Mouse (Mus musculus) kidney, adult 9 months (tissue): ENCODE data around the gene Filip1l.

ENCODE experiments used
- DNase-seq: peaks from one replicate; pipeline ENCODE4 v3.0.0; 2022

The Filip1l gene

DNA sequence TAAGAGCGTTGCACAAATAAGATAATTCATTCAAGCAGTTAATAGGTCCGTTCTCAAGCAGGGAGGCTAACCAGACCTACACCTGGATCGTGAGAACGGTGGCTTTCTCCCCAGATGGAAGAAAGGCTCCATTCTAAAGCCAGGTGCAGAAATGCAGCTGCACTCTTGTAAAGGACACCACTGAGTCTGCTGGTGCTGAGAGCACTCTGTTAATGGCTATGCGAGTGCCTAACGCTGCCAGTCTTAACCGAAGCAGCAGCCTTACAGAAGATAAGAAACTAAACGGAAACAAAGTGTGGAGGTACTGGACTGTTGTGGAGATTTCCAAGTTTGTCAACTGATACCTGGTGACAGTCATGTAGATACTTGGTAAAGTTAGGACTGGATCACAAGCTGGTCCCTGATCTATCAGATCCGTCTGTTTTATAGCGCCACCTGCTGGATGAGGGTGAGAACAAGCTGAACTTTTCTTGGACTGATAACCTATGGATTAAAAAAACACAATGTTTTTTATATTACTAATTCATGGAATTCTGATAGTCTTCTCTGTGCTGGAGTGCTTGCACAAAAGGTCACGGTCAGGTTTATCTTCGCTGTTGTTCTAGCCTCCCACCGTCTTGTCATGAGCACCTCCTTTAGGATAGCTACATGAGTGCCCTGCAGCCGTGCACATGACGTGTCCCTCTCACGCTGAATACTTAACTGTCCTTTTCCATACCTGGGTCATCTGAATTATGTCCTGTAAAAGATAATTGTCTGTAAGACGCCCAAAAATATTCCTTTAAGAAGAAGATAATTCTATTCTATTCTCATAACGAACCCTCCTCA, 45.7 kb downstream of the Filip1l start:
- DNase-seq: peak; percentile 78

DNA sequence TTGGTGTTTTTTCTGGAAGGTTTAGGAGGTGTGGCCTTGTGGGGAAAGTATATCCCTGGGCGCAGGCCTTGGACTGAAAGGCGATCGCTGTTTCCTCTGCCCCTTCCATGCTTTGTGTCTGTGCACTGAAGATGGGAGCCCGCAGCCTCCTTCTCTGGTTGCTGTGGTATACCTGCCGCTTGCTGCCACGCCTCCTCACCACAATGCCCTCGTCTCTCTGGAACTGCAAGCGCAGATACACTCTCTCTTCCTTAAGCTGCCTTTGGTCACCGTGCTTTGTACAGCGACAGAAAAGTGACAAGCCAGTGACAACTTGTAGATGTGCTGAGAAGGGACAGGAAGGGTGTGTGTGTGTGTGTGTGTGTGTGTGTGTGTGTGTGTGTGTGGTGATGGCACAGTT, 46.7 kb downstream of the Filip1l start:
- no peak for DNase-seq

DNA sequence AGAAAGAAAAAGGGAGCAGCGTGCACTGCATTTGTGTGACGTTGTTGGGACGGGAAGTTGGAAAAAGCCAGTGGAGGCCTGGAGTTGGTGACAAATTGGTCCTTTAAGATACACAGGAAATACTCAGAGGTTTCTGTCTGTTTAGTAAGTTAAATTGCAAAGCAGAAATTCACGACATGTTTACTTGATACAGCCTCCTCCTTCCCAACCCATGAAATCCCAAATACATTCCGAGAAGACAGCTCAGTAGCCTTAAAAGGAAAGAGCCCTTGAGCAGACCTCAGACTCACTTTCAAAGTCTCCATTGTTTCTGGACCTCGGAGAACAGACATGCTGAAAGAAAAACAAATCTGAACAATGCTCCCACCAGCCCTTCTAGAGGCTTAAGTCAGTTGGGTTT, 48.8 kb downstream of the Filip1l start:
- DNase-seq: no peak

DNA sequence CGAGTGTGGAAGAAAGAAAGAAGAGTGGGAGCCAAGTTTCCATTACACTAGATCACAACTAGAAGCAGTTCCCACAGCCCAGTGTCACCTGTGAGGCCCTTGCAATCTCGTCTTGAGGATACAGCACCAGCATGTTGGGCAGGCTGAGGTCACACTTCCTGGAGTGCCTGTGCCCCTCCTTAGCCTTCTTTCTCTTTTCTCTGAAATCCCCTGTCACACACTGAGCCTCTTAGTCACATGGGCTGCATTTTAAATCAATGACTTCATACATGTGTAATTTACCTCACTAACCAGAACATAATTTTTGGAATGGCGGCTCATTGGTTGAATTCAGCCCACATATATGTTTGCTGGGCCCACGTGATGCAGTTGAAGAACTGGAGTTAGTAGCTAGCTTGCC, 50.0 kb downstream of the Filip1l start:
- no peak for DNase-seq

DNA sequence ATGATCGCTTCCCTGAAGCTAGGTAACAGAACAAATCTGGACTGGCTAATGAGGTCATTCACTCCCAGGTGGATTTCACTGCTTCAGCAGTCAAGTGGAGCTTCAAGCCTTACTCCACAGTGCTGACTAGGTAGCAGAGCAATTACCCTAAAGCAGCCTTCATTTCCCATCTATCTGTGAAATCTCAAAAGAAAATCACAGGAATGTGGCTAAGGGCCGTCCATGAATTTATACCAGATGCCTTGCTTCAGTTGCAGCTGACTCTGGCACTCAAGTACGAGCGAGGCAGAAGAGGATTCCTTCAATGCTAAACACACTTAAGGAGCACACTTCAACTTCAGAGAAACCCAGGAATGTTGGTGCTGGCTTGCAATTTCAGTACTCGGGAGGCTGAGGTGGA, 50.9 kb downstream of the Filip1l start:
- DNase-seq: no peak

DNA sequence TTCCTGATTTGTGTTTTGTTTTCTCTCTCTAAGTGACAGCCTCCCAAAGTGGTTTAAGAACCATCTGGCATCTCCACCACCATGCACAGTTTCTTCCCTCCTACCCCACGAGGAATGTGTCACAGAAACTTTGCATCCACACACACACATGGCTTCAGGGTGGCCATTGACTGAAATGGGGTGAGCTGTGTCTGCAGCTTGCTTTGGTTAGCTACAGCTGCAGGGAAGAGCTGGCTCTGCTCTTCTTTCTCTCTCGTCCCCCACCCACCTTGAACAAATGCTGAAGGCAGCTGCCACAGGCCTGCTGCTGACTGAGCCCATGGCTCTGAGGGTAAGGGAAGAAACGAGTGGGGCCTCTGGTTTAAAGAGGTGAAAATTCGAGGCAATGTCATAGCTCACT, 59.9 kb downstream of the Filip1l start:
- no peak for DNase-seq

DNA sequence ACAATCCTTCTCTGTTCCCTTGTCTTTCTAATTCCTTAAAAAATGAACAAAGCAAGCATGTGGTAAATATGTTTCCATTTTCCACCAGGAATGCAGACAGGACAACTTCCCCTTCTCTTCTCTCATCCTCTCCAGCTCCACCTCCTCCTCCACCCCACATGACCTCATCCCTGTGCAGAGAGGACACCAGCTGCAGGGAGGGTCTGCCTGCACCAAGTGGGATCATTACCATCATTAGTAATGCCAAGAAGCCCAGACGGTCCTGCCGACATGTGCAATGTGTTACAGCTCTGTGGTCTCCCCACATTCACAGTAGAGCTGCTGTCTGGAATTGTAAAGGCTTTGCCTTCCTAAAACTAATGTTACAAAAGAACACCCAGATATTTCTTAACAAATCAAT, 63.2 kb downstream of the Filip1l start:
- DNase-seq: no peak

- no peak for DNase-seq
Observed at GRCm38 (mm10) chr16:57417017-57417416, 64.1 kb downstream of the Filip1l start.

DNA sequence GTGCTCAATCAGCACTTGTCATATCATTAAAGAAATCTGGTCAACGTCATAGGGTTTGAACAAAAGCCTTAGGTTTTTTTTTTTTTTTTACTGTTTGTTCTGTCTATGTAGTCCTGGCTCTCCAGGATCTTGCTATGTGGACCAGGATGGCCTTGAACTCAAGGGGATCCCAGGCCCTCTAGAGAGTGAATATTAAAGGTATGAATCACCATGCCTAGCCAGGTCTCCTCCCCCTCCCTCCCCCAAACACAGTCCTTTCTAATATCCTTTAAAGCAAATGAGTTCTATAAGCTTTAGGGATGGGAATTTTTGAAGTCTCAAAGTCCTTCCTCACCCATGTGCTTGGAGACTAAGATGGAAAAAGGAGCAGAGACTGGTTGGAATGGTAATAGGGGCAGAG, 65.1 kb downstream of the Filip1l start:
- no peak for DNase-seq

GRCm38 (mm10) chr16:57419332-57419731, 66.4 kb downstream of the Filip1l start:
- no peak for DNase-seq

GRCm38 (mm10) chr16:57419881-57420280, 67.0 kb downstream of the Filip1l start:
- DNase-seq: no peak

DNA sequence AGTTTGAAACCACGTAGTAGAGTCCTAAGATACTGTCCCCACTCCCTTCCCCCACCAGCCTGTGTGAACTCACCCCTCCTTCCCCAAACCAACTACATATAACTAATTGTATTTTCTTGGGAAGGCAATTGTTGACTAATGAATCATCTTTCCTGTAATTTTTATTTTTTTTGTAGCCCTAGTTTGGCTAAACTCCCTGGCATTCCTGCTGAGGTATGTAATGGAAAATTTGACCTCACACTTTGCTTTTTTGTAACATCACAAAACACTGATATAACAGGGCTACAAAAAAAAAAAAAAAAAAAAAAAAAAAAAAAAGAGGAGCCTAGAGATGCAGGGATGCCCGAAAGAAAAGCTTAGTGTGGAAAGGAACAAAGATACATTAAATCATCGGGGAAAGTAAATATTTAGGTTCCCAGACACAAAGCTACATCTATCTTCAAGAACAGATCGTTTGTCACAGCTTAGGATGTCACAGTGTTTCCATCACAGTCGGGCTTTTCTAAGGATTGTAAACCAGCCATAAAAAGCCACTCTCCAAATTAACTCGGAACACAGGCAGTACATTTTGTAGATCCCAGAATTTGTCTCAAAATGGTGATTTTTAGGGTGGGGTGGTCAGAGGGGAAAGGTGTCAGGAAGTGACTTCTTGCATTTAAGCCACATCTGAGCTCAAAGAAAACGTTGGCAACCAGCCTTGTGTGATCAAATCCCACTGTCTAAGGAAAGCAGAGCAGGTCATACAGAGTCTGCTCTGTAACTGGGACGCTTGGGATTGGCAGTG, 68.1 kb downstream of the Filip1l start:
- DNase-seq: peak; percentile 79

DNA sequence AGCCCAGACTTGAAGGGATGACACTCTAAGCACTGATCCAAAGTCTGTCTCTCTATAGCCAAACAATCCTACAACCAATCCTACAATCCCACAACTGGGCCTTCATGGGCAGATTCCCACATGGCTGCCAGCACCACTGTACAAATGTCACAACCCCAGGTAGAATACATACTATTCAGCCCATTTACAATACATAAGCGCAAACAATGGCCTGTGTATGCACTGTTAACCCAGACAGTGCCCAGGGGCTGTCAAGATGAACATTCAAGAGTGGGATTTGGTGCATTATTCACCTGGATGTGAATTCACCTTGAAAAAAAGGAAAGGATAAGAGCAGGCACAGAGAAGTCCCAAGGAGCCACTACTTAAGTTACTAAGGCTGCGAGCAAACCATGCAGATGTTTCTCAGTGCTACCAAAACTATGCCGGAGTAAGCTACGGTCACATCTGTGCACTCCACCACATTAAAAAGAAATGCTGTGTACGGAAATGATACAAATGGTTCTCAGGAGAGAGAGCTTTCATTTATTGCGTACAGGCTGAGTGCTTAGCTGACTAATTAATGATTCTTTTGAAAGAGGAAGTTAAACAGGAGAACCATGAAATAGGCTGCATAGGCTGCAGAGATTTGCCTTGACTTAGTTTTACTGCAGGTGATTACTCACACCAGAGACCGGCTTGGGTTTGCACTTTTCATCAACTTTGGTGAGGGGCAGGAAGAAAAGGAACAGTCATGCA, 69.0 kb downstream of the Filip1l start:
- DNase-seq: peak; percentile 36

GRCm38 (mm10) chr16:57423001-57423800, 70.3 kb downstream of the Filip1l start:
- peak; percentile 64 for DNase-seq

GRCm38 (mm10) chr16:57426680-57427079, 73.8 kb downstream of the Filip1l start:
- no peak for DNase-seq

- DNase-seq: no peak
Observed at GRCm38 (mm10) chr16:57427516-57428285, 74.8 kb downstream of the Filip1l start.

GRCm38 (mm10) chr16:57428977-57429376, 76.1 kb downstream of the Filip1l start:
- no peak for DNase-seq

DNA sequence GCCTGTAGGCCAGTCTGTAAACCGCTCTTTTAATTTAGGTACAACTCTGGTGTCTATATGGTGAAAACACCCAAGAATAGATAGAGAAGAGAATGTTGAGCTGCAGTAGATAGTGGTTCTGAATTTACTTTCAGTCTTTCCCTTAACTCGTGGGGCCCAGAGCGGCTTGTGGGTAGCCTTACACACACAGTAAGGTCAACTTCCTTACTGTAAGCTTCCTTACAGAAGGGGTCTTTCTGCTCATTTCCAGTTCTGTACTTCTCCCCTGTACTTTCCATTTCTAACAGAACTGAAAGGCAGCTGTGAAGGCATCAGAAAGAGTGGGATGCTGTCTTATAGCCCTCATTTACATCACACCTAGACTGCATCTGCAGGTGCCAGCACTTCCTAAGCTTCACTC, 78.4 kb downstream of the Filip1l start:
- no peak for DNase-seq

- no peak for DNase-seq
Observed at GRCm38 (mm10) chr16:57433173-57433572, 80.3 kb downstream of the Filip1l start.

GRCm38 (mm10) chr16:57433671-57434070, 80.8 kb downstream of the Filip1l start:
- DNase-seq: no peak

- no peak for DNase-seq
Observed at GRCm38 (mm10) chr16:57434640-57435039, 81.7 kb downstream of the Filip1l start.
